Mouse (Mus musculus): ENCODE measurements around the gene Maml1. TPM values are rescaled to one million over a fixed set of nuclear protein-coding genes. Genes with fewer than 3 reads are reported as not detected.

Gene Maml1
- 1.6 TPM in 2 replicates for polyA plus RNA-seq (2015; fragmentation: Nextera tagmentation; extraction: Ambion mirVana)

GRCm38 (mm10) chr11:50292190-50292855 is at the start of gene Maml1:
Maml1 (minus strand) TSS chr11:50292311.
- TF ChIP-seq EP300 (IDR thresholded peaks at IDR 0.05; ENCODE audit: low read depth) (no peak; the same call in 1 of the 2 replicates), CTCF (IDR thresholded peaks at IDR 0.05; ENCODE audit: low read depth) (no peak)
- peak within 1 kb of the TSS; percentile 100 for H3K27ac ChIP-seq (ENCODE audit: low read depth)
- peak within 1 kb of the TSS; percentile 100 for H3K9ac ChIP-seq (replicated peaks)
- H3K4me1 ChIP-seq (ENCODE audit: insufficient read depth), result peaks cover 24% of the 10 kb centered on the region
- no peaks in the 10 kb centered on the region for H3K9me3 ChIP-seq (ENCODE audit: low read length)
- no peaks in the 10 kb centered on the region for H3K27me3 ChIP-seq (ENCODE audit: insufficient read depth, low read length)
- ATAC-seq, result peak; percentile 96
- WGBS (ENCODE audit: insufficient replicate concordance), result under 1% methylated on average over 45 of the region's 45 CpGs
- DNase-seq, result peak; percentile 97
- H3K36me3 ChIP-seq (replicated peaks; ENCODE audit: insufficient read depth, low read length), result peaks cover 31% of the 10 kb centered on the region
- H3K4me3 ChIP-seq (ENCODE audit: low read depth, low read length), result peak within 1 kb of the TSS; percentile 99
- H3K4me2 ChIP-seq (ENCODE audit: low read depth, low read length), result peak within 1 kb of the TSS; percentile 91

- TF ChIP-seq EP300 (IDR thresholded peaks at IDR 0.05; ENCODE audit: low read depth) (no peak), CTCF (IDR thresholded peaks at IDR 0.05; ENCODE audit: low read depth) (no peak)
- no peak overlapping the region for H3K9ac ChIP-seq (replicated peaks)
Observed at GRCm38 (mm10) chr11:50336891-50337290, 44.8 kb upstream of the Maml1 start.

GRCm38 (mm10) chr11:50336126-50336525 is 44.0 kb upstream of the Maml1 start:
- Histone ChIP-seq H3K9me3 (ENCODE audit: low read length) (no peaks in the 10 kb centered on the region), H3K4me3 (ENCODE audit: low read depth, low read length) (no peak overlapping the region), H3K4me2 (ENCODE audit: low read depth, low read length) (no peak overlapping the region), H3K4me1 (ENCODE audit: insufficient read depth) (no peaks in the 10 kb centered on the region), H3K27ac (ENCODE audit: low read depth) (no peak overlapping the region), H3K36me3 (replicated peaks; ENCODE audit: insufficient read depth, low read length) (no peaks in the 10 kb centered on the region), H3K27me3 (ENCODE audit: insufficient read depth, low read length) (no peaks in the 10 kb centered on the region), H3K9ac (replicated peaks) (no peak overlapping the region)
- no peak for TF ChIP-seq EP300 (IDR thresholded peaks at IDR 0.05; ENCODE audit: low read depth)
- no peak for TF ChIP-seq CTCF (IDR thresholded peaks at IDR 0.05; ENCODE audit: low read depth)
- 56% methylated on average over 1 of the region's 1 CpGs for WGBS (ENCODE audit: insufficient replicate concordance)
- ATAC-seq (no peak), DNase-seq (no peak)

More at GRCm38 (mm10) chr11:50336891-50337290, 44.8 kb upstream of the Maml1 start:
- 54% methylated on average over 4 of the region's 4 CpGs for WGBS (ENCODE audit: insufficient replicate concordance)
- no peak overlapping the region for H3K4me2 ChIP-seq (ENCODE audit: low read depth, low read length)
- DNase-seq, result no peak
- no peak for ATAC-seq
- H3K4me1 ChIP-seq (ENCODE audit: insufficient read depth), result no peaks in the 10 kb centered on the region
- H3K4me3 ChIP-seq (ENCODE audit: low read depth, low read length), result no peak overlapping the region
- no peaks in the 10 kb centered on the region for H3K9me3 ChIP-seq (ENCODE audit: low read length)
- H3K36me3 ChIP-seq (replicated peaks; ENCODE audit: insufficient read depth, low read length), result no peaks in the 10 kb centered on the region
- no peaks in the 10 kb centered on the region for H3K27me3 ChIP-seq (ENCODE audit: insufficient read depth, low read length)
- no peak overlapping the region for H3K27ac ChIP-seq (ENCODE audit: low read depth)

- TF ChIP-seq EP300 (IDR thresholded peaks at IDR 0.05; ENCODE audit: low read depth), result no peak
- no peak for TF ChIP-seq CTCF (IDR thresholded peaks at IDR 0.05; ENCODE audit: low read depth)
- no peaks in the 10 kb centered on the region for H3K4me1 ChIP-seq (ENCODE audit: insufficient read depth)
- no peaks in the 10 kb centered on the region for H3K36me3 ChIP-seq (replicated peaks; ENCODE audit: insufficient read depth, low read length)
- WGBS (ENCODE audit: insufficient replicate concordance), result 82% methylated on average over 3 of the region's 3 CpGs
- H3K27ac ChIP-seq (ENCODE audit: low read depth), result no peak overlapping the region
- ATAC-seq (no peak), DNase-seq (no peak)
- H3K9me3 ChIP-seq (ENCODE audit: low read length), result no peaks in the 10 kb centered on the region
- H3K9ac ChIP-seq (replicated peaks), result no peak overlapping the region
- H3K27me3 ChIP-seq (ENCODE audit: insufficient read depth, low read length), result no peaks in the 10 kb centered on the region
- H3K4me2 ChIP-seq (ENCODE audit: low read depth, low read length), result no peak overlapping the region
- no peak overlapping the region for H3K4me3 ChIP-seq (ENCODE audit: low read depth, low read length)
Observed at GRCm38 (mm10) chr11:50333181-50333580, 41.1 kb upstream of the Maml1 start.

GRCm38 (mm10) chr11:50329378-50329777 is 37.3 kb upstream of the Maml1 start:
- Histone ChIP-seq H3K4me3 (ENCODE audit: low read depth, low read length) (no peak overlapping the region), H3K36me3 (replicated peaks; ENCODE audit: insufficient read depth, low read length) (no peaks in the 10 kb centered on the region), H3K9ac (replicated peaks) (no peak overlapping the region), H3K4me2 (ENCODE audit: low read depth, low read length) (no peak overlapping the region), H3K27me3 (ENCODE audit: insufficient read depth, low read length) (no peaks in the 10 kb centered on the region), H3K9me3 (ENCODE audit: low read length) (no peaks in the 10 kb centered on the region), H3K27ac (ENCODE audit: low read depth) (no peak overlapping the region), H3K4me1 (ENCODE audit: insufficient read depth) (peaks cover 7% of the 10 kb centered on the region)
- WGBS (ENCODE audit: insufficient replicate concordance), result 84% methylated on average over 1 of the region's 1 CpGs
- ATAC-seq (no peak), DNase-seq (no peak)
- TF ChIP-seq EP300 (IDR thresholded peaks at IDR 0.05; ENCODE audit: low read depth) (no peak), CTCF (IDR thresholded peaks at IDR 0.05; ENCODE audit: low read depth) (no peak)

- Histone ChIP-seq H3K27me3 (ENCODE audit: insufficient read depth, low read length) (no peaks in the 10 kb centered on the region), H3K4me2 (ENCODE audit: low read depth, low read length) (no peak overlapping the region), H3K4me1 (ENCODE audit: insufficient read depth) (peaks cover 14% of the 10 kb centered on the region), H3K27ac (ENCODE audit: low read depth) (no peak overlapping the region), H3K4me3 (ENCODE audit: low read depth, low read length) (no peak overlapping the region), H3K9me3 (ENCODE audit: low read length) (no peaks in the 10 kb centered on the region), H3K9ac (replicated peaks) (no peak overlapping the region), H3K36me3 (replicated peaks; ENCODE audit: insufficient read depth, low read length) (no peaks in the 10 kb centered on the region)
- WGBS (ENCODE audit: insufficient replicate concordance), result 48% methylated on average over 3 of the region's 3 CpGs
- no peak for TF ChIP-seq CTCF (IDR thresholded peaks at IDR 0.05; ENCODE audit: low read depth)
- no peak for TF ChIP-seq EP300 (IDR thresholded peaks at IDR 0.05; ENCODE audit: low read depth)
- ATAC-seq, result no peak
- no peak for DNase-seq
Observed at GRCm38 (mm10) chr11:50328075-50328625, 36.0 kb upstream of the Maml1 start.

All from liver, postnatal 0 days (tissue).